Mouse (Mus musculus): Measurements from ENCODE around the gene Plekhf1. TPM values are rescaled to one million over a fixed set of nuclear protein-coding genes. Genes with fewer than 3 reads are reported as not detected.

Gene Plekhf1
- total RNA-seq (2021), result 10 to 100 TPM in 1 of 2 experiments, 1 to 10 TPM in 1; 9.7 to 11.0 TPM

DNA sequence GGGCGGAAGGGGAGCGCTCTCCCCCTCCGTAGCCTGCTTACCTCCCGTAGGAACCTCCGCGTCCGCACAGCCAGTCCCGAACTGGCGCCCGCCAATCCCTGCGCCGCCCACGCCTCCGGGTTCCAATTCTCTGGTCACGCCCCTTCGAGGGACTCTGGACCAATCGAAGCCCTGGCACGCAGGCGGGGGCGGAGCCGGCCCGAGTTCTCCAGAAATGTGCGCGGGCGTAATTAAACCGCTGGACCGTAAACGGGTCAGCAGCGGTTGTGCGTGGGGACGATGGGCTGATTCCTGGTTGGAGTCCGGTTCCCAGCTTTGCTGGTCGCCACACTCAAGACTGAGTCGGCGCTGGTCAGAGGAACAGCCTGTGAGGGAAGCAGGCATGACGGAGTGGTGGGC lies at the start of gene Plekhf1:
TSS of gene Plekhf1 (minus strand) at position 117 of the 399 bp plus-strand sequence.
- intact Hi-C loops (cut with DNase I), result loop anchor here (2.0 kb wide), 1 partner anchor 43 kb away; the partner anchor contains the start of gene Pop4
- DNase-seq, result peak; percentile 96

DNA sequence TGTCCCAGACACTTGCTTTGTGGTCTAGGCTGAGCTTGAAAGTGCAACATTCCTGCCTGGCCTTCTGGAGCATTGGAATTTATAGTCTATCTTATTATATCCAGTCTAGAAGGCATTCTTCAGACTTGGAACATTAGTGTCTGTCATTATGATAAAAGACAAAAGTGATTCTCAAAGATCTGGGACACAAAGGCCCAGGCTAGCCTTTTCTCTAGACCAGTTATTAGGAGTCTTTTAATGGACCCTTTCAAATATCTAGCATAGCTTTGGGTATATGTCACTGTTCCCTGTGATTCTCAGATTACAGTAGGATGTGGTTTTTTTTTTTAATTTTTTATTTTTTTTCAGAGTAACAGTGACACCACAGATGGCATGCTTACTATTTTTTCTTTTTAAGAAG lies 44.7 kb upstream of the Plekhf1 start:
- intact Hi-C loops (cut with DNase I), result loop anchor here (10.0 kb wide), 1 partner anchor 898 kb away; no protein-coding TSS in a partner anchor

DNA sequence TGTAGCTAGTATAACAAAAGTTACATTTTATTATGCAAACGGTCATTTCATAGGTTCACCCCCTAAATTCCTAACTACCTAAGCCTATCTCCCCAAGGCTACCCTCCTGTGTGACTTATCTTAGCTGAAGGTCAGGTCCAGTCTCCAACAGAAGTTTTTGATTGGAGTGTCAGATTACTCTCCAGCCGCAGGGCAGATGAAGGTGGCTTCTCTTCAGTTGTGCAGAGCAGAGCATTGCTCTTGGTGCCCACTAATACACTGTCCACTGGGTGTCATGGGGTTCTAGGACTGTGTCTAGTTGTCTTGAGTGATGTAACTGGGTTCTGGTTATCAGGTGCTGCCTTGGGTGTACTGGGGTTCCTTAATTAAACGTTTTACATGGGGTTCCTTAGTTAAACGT lies 44.0 kb upstream of the Plekhf1 start:
- intact Hi-C loops (cut with DNase I), result loop anchor here (2.0 to 10.0 kb wide), 2 partner anchors 43 to 897 kb away; partner anchors contain the start of gene Plekhf1
- no peak for DNase-seq

More for the DNA sequence above, 44.7 kb upstream of the Plekhf1 start:
- DNase-seq, result no peak

DNA sequence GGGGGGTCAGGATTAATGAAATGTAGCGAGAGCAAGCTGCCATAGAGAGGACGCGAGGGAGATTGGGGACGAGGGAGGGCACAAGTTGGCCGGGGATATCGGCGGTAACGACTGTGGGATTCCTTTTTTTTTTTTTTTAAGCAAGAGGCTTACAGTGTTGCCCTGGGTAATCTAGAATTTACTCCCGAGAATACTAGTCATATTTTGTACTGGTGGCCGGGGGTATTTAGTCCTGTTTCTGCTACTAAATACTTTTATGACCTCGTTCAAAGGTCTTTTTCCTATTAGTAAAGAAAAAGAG lies 43.6 kb upstream of the Plekhf1 start:
- no peak for DNase-seq
- intact Hi-C loops (cut with DNase I), result loop anchor here (2.0 to 10.0 kb wide), 2 partner anchors 43 to 897 kb away; partner anchors contain the start of gene Plekhf1

DNA sequence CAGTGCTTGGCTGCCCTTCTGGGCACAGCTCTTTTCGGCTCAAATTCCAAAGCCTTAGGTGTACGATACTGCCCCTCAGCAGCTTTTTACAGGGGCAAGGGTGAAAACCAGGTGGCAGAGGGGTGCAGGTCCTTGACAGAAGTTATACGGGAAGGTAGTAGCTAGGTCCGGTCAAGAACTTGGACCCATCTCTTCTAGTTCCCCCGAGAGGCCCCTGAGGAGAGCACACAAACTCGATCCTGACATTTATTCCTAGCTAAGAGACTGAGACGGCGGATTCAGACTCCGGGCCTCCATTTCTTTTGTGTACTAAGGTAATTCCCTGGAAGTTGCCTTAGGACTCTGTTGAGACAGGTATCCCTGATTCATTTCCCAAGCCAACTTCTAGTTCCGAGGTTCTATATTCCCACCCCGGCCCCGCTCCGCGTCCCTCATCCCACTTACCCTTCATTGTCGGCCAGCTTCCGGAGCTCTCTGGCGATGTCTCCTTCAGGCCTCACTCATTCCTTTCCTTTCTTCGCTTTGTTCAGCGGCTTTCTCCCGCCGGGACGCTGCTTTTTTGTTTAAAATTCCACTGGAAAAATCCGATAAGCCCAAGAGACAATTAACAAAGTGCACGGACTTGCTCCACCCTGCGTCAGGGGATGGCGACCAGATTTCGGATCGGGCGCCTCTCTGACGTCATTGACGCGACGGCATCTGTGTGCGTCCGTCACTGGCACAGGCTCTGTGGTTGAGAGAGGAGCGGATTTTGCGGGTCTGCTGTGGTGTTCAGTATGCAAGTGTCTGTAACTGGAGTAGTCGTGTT lies 43.1 kb upstream of the Plekhf1 start, which contains the start of gene Pop4:
TSS of gene Pop4 (minus strand) at position 721 of the 808 bp plus-strand sequence.
- intact Hi-C loops (cut with DNase I), result loop anchor here (2.0 to 10.0 kb wide), 2 partner anchors 42 to 896 kb away; partner anchors contain the start of gene Plekhf1
- peak; percentile 94 to 96 for DNase-seq

DNA sequence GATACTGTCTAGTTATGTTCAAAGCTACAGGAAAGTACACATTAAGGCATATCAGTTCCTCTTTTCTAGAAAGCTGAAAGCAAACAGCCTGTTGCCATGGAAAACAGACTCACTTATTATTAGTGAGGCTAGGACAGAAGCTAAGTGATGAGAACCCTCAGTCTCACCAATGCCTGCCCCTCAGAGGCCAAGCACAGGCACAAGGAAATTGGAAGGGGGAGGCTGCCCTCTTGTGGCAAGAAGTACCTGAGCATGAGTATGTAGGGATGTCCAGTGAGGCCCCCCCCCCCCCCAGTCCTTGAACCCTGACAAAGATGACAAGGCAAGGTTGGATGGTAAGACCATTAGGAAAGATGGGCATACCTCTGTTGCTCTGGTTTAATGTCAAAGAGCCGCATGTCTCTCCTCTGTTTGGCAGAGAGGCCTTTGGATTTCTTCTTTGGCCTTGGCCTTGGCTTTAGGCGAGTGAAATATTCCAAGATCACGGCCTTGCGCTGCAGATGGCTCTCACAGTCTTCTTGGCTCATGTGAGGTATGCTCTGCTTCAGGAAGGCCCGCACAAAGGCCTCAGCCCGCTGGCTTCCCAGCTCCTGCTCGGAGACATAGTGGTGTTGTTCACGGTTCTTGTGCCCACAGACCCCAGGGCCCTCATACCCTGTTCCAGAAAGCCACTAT lies 39.3 kb upstream of the Plekhf1 start:
- intact Hi-C loops (cut with DNase I), result loop anchor here (1.0 to 5.0 kb wide), 2 partner anchors 65 to 85 kb away; no protein-coding TSS in a partner anchor
- peak; percentile 67 to 68 for DNase-seq

DNA sequence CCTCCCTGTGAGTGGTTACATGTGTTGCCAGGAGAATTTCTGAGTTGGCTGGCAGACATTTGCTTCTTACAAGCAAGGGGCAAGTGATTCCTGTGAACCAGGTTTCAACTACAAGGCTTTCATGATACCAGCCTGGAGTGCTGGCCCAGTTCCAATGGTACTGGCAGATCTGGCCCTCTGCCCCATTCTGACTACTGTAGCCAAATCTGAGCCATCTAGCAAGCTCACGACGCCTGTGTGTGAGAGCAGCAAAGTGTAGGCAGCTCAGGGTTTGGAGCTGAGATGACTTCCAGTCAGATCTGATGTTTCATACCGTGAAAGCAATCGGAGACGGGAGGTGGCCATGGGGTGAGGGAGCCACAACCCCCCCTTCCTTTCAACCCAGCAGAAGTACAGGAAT lies 34.6 kb upstream of the Plekhf1 start:
- intact Hi-C loops (cut with DNase I), result no loop called here
- DNase-seq, result peak in 1 of 2 experiments; percentile 42

DNA sequence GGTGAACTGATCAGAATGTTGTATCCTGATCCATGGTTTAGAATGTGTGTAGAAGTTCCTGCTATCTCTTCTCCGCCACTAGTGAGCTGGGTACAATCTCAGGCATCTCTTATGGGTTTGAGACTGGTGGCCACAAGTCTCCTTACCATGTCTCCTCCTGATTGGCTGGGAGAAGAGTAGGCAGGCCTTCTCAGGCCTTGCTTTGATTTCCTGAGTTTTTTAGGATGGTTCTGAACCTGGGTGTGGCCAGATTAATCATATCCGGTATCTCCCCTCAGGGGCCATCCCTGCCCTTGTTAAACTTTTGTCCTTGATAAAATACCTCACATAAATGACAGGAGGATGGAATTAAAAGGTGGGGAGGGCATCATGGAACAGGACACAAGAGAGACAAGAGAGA lies 31.8 kb upstream of the Plekhf1 start:
- intact Hi-C loops (cut with DNase I), result loop anchor here (2.0 kb wide), 1 partner anchor 15 kb away; no protein-coding TSS in a partner anchor
- no peak for DNase-seq

DNA sequence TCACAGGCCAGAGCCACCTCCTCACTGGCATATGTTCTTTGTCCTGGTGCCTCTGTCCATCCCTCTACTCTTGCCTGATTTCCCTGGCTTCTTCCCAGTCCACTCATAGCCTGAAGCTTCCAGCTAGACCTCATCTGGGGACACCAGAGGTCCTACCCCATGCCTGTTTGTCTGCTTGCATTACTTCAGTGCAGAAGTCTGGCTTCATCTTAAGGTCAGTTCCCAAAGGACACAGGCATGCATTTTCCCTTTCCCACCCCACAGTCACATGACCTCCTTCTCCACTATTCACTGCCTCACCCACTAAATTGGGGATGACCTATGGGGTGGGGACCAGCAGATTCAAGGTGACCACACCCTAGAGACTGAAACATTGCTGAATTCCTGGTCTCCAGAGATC lies 25.6 kb upstream of the Plekhf1 start:
- intact Hi-C loops (cut with DNase I), result no loop called here
- no peak for DNase-seq

DNA sequence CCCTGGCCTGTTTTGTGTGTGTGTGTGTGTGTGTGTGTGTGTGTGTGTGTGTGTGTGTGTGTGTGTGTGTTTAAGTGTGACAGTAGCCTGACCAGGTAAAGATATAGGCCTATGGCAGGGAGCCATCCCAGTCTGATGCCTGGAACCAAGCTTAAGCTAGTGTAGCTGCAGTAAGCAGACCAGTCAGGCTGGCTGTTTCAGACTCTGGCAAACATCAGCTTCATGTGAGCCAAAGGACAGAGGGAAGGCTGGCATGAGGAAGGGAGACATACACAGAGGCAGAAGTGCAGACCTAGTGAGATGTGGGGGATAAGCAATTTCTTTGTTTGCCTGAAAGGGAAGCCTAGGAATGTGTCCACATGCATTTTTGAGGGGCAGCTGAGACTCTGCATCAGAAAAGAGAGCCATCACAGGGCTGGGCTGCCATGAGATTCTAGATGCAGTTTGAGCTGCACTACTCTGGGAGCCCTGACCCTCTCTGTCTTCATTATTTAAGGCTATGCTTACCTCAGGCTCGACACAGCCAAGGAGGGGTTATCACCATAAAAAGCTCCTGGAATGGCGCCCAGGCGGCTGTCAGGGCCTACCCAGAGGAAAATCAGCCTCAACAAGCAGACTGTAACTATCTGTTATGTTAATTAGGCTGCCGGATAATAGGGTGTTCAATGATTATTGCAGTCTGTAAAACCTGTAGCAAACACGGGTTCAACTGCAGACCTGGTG lies 23.8 kb upstream of the Plekhf1 start:
- peak; percentile 59 to 66 for DNase-seq
- intact Hi-C loops (cut with DNase I), result no loop called here

DNA sequence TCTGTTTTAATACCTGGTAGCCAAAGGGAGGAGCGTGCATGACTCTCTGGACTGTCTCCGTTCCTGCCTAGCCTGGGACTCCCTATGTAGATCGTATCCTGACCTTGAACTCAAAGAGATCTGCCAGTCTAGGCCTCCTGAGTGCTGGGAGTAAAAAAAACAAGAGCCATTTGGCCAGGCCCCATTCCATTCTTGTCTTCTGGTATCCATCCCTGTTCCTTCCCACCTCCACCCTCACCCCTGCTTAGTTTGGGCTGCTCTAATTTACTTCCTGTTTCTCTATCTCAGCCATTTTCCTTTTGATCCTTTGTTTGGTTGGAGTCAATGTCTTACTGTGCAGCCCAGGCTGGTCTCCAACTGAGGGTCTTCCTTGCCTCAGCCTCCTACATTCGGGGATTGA lies 14.6 kb upstream of the Plekhf1 start:
- no peak for DNase-seq
- intact Hi-C loops (cut with DNase I), result no loop called here

DNA sequence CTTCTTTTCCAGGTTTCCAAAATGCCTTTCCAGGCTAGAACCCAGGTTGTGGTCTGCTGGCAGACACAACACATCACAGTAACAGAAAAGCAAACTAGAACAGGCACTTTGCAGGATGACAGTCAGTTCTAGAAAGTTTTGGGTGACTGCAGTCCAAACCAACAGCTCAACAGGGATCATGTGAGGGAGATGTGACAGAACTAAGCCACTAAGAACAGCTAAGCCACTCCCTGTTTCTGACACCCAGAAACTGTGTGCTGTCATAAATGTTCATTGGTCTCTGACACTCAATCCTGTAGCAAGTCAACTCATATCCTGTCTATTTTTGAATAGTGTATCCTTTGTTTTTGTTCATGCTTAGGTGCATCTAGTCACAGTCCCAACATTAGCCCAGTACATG lies 9.3 kb upstream of the Plekhf1 start:
- intact Hi-C loops (cut with DNase I), result no loop called here
- no peak for DNase-seq

DNA sequence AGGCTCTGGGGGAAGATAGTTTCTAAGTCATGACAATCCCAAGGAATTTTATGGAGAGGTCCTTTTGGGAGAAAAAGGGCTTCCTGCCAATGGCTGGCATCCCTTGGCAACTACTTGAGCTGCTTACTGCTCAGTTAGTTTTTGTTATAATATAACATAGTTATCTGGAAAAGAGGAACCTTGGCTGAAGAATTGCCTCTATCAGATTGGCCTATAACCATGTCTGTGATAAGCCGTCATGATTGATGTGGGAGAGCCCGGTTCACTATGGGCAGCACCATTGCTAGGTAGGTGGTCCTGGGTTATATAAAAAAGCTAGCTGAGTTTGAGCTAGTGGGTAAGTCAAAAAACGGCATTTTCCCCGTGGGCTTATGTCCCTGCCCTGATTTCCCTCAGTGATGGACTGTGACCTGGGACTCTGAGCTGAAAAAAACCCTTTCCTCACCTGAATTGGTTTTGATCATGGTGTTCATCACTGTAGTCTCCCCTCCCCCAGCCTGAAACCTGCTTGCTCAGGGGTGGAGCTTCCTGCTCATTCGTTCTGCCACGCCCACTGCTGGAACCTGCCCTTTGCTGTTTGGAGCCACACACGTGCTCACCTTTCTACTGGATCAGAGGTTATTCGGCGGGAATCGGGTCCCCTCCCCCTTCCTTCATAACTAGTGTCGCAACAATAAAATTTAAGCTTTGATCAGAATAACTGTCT lies 8.7 kb upstream of the Plekhf1 start:
- no peak for DNase-seq

DNA sequence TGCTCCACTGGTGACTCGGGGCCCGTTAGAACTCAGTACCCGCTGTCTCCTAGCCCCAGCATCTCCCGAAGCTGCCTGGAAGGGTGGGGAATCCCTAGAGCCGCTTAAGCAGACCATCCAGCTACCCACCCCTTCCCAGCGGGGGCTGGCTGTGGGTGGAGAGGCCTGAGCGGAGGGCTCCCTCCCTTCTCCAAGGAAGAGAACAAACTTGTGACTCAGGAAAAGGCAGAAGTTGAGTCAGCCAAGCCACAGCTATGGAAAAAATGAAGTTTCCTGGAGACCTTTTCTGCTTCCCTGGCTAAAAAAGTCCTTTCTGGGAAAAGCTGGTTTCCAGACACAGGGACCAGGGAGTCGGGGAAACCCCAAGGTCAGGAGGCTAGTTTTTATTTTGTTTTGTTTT lies 2.5 kb upstream of the Plekhf1 start:
- intact Hi-C loops (cut with DNase I), result no loop called here
- DNase-seq, result peak; percentile 44 to 61

More for the DNA sequence above, 8.7 kb upstream of the Plekhf1 start:
- intact Hi-C loops (cut with DNase I), result no loop called here

DNA sequence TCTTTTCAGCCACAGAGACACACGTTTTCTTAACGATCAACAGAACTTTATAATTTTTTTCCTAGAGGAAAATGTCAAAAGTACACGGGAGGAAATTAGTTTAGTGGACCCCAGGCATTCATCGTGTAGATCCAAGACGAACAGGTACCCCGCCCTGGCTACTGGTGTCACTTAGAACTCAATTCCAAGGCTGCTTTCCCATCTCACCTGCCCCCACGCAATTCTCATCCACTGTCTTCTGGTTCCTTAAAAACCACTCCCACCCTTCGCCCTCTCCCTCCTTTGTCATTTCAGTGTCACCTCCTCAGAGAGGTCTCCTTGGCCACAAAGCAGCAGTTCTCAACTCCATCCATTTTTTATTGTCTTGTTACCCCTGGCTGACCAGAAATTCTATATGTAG lies 513 bp upstream of the Plekhf1 start:
- no peak for DNase-seq
- intact Hi-C loops (cut with DNase I), result loop anchor here (2.0 kb wide), 1 partner anchor 42 kb away; the partner anchor contains the start of gene Pop4

DNA sequence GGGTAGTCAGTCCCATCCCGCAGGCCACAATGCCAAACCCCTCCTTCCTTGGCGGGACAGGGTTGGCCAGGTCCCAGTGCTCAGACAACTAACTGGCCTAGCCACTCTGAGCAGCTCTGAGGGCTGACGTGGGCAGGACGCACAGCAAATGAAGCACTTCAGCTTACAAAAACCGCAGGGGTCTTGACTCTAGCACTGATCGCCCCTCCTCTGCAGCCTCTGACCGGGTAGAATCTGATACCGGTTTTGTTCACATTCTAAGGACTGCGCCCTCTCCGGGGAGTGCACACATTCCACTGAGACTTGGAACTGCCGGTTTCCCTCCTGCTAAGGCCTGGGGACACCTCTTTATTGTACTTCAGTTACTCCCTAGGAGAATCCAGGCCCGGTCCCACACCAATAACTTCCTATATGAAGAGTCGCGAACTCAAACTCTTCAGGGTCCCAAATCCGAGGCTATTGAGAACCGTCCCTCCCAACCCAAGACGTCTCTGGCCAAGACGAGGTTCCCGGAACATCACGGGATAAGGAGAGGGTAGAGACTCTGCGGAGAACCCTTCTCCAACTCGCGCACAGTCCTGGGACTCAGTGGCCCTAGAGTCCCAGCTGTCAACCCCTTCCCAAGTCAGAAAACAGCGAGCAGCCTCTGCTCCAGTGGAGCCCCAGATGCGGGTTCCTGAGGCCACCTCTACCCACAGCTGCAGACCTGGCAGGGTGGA lies 476 bp downstream of the Plekhf1 start:
- intact Hi-C loops (cut with DNase I), result no loop called here
- peak; percentile 94 for DNase-seq

DNA sequence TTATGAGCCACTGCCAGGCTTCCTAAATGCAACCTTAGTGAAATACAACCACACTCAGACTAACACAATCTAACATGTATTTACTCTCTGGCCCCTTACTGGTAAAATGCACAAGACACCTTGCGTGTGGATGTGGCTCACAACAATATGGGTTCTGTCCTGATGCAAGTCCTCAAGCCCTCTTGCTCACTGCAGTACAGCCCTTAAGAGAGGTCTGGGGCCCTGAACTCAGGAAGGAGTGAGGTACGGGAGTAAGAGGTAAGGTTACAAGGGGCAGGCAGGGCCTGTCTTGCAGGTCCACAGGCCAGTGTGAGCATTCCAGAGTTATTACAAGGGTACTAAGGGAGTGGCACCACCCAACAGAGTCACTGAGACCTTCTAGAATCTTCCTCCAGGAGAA lies 1.6 kb downstream of the Plekhf1 start:
- intact Hi-C loops (cut with DNase I), result no loop called here
- DNase-seq, result no peak

DNA sequence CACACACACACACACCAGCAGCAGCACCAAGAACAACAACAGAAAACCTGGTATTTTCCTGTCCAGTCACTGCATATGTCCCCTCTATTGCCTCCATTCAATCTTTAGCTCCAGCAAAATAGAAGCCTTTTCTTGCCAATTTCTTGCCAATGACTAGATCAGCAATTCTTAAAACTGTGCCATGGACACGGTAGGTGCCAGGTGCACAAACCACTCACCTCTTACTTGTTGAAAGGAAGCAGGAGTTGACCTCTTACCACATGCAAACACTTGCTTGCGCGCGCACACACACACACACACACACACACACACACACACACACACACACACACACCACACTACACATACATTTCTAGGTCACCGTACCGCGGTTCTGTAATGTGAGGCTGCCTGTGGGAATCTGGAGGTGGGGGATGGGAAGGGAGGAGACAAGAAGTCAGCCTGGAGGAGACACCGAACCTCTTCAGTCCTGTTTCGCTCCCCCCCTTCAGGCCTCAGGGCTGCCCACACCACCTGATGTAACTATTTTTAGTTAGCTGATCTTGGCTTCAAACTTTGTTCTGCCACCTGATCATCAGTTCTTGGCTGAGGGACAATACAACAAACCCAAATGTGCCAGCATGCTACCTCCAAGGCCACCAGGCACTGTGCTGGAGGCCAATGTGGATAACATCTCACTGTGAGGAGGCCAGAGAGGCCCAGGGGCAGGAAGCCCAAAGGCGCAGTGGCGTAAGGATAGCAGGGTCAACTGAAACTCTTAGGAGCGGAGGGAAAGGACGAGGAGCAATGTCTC lies 3.0 kb downstream of the Plekhf1 start:
- intact Hi-C loops (cut with DNase I), result no loop called here
- peak; percentile 77 to 84 for DNase-seq

DNA sequence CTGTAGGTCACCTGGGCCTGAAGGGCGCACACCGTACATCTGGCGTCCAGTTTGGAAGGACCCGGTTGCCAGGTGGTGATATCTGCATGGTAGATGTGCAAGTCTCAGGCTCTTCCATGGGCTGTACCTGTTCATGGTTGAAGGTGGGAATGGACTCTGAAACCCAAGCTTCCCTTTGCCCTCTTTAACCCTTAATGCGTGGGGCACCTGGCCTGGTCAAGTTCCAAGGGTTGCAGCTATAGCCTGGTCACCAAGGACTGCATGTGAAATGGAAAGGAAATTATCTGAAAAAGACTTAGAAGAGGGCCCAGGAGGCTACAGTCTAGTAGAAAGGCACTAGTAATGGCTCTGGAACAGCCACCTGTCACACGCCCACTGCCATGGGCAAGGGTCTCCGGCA lies 7.0 kb downstream of the Plekhf1 start:
- no peak for DNase-seq
- intact Hi-C loops (cut with DNase I), result no loop called here

Data from heart, postnatal 10 days (tissue).